Mouse (Mus musculus) stomach, embryonic 14.5 days (tissue): Measurements from ENCODE around the gene Ndufaf4. TPM values are rescaled to one million over a fixed set of nuclear protein-coding genes. Genes with fewer than 3 reads are reported as not detected.

Experiments
- ATAC-seq: fragments of 200-750 bp; cut with Nextera tagmentation; 2 replicates; pipeline ENCODE4 v1.8.0; 2017; ENCODE audit warnings: low read depth, moderate TSS enrichment; ENCODE audit not compliant: insufficient number of reproducible peaks, insufficient read depth, low FRiP score
- H3K27ac ChIP-seq: fragments of 300-500 bp; sonication (generic); 2 replicates; pipeline ENCODE4 v1.5.1; 2014; ENCODE audit warnings: mild to moderate bottlenecking, low read length, moderate library complexity, mixed read lengths
- H3K27me3 ChIP-seq: fragments of 300-500 bp; sonication (generic); 2 replicates; pipeline ENCODE4 v1.6.1; 2014; ENCODE audit warnings: low read length, control low read depth, mixed read lengths; ENCODE audit not compliant: control insufficient read depth, insufficient read depth
- H3K36me3 ChIP-seq: fragments of 300-500 bp; sonication (generic); 2 replicates; pipeline ENCODE4 v1.6.1; 2014; ENCODE audit warnings: mild to moderate bottlenecking, control low read depth, low read length, moderate library complexity, mixed read lengths; ENCODE audit not compliant: control insufficient read depth, insufficient read depth
- H3K4me1 ChIP-seq: fragments of 300-500 bp; sonication (generic); 2 replicates; pipeline ENCODE4 v1.6.1; 2014; ENCODE audit warnings: low read length, control low read depth, mixed read lengths; ENCODE audit not compliant: control insufficient read depth, insufficient read depth
- H3K4me2 ChIP-seq: fragments of 300-500 bp; sonication (generic); replicated peaks from 2 replicates; pipeline ENCODE4 v1.6.1; 2014; ENCODE audit warnings: low read depth, low read length, control low read depth
- H3K4me3 ChIP-seq: fragments of 300-500 bp; sonication (generic); 2 replicates; pipeline ENCODE4 v1.5.1; 2014; ENCODE audit warnings: low read depth, low read length, control low read depth
- H3K9ac ChIP-seq: fragments of 300-500 bp; sonication (generic); replicated peaks from 2 replicates; pipeline ENCODE4 v1.6.1; 2014; ENCODE audit warnings: low read depth, mild to moderate bottlenecking, control low read depth, low read length, moderate library complexity, mixed read lengths
- H3K9me3 ChIP-seq: fragments of 300-500 bp; sonication (generic); 2 replicates; pipeline ENCODE4 v1.6.1; 2016; ENCODE audit warnings: low read depth, low read length, control low read depth; ENCODE audit not compliant: control insufficient read depth
- WGBS: fragments of 180-500 bp; shearing (Covaris S2); extraction: QIAGEN DNeasy Blood & Tissue Kit; methylation state at CpG from one replicate; pipeline ENCODE4 v1.1.7; 2014; 5-methylcytosine and 5-hydroxymethylcytosine counted together
- polyA plus RNA-seq: library from polyadenylated mRNA; unstranded; fragments of >200 nt; fragmentation: Nextera tagmentation; extraction: Ambion mirVana; gene quantifications from 2 replicates; pipeline ENCODE4 v1.2.1, GENCODE M21; 2014

The Ndufaf4 gene
- polyA plus RNA-seq, 1 experiment from 2014 or later = 49.7 TPM

- 0 out of 2 replicates have a peak, but pooled peaks have one; percentile 34 for ATAC-seq
- Histone ChIP-seq H3K27ac (no peak overlapping the region), H3K4me2 (peak overlapping the region; percentile 71), H3K4me1 (peaks cover 5% of the 10 kb centered on the region; the same call in 1 of the 2 replicates), H3K36me3 (peaks cover 7% of the 10 kb centered on the region; the same call in 1 of the 2 replicates), H3K9ac (no peak overlapping the region; the same call in 1 of the 2 replicates), H3K27me3 (no peaks in the 10 kb centered on the region), H3K9me3 (no peaks in the 10 kb centered on the region), H3K4me3 (peak overlapping the region; percentile 59)
- 20% methylated on average over 7 of the region's 7 CpGs for WGBS
These were observed 532 bp upstream of the Ndufaf4 start for GRCm38 (mm10) chr4:24897351-24897750.

- 25% methylated on average over 8 of the region's 8 CpGs for WGBS
- peaks cover 5% of the 10 kb centered on the region; the same call in 1 of the 2 replicates for H3K4me1 ChIP-seq
- H3K27ac ChIP-seq = no peak overlapping the region
- peak overlapping the region; percentile 59 for H3K4me3 ChIP-seq
- no peaks in the 10 kb centered on the region for H3K9me3 ChIP-seq
- H3K9ac ChIP-seq = peak overlapping the region; percentile 52
- H3K4me2 ChIP-seq = peak overlapping the region; percentile 71
- no peak for ATAC-seq
- H3K27me3 ChIP-seq = no peaks in the 10 kb centered on the region
- peaks cover 9% of the 10 kb centered on the region; the same call in 1 of the 2 replicates for H3K36me3 ChIP-seq
These were observed 753 bp downstream of the Ndufaf4 start for GRCm38 (mm10) chr4:24898636-24899035.

- Histone ChIP-seq H3K4me1 (peaks cover 5% of the 10 kb centered on the region; the same call in 1 of the 2 replicates), H3K27ac (no peak overlapping the region), H3K27me3 (no peaks in the 10 kb centered on the region), H3K9ac (0 out of 2 replicates have a peak overlapping the region, but pooled peaks have one; percentile 52), H3K4me2 (peak overlapping the region; percentile 71), H3K36me3 (peaks cover 9% of the 10 kb centered on the region; the same call in 1 of the 2 replicates), H3K4me3 (peak overlapping the region; percentile 59), H3K9me3 (no peaks in the 10 kb centered on the region)
- 43% methylated on average over 4 of the region's 4 CpGs for WGBS
- ATAC-seq = no peak
These were observed 1.3 kb downstream of the Ndufaf4 start for GRCm38 (mm10) chr4:24899146-24899545.

- no peaks in the 10 kb centered on the region for H3K9me3 ChIP-seq
- peaks cover 2% of the 10 kb centered on the region; the same call in 1 of the 2 replicates for H3K36me3 ChIP-seq
- H3K4me2 ChIP-seq = no peak overlapping the region
- H3K27ac ChIP-seq = no peak overlapping the region
- WGBS = 58% methylated on average over 3 of the region's 3 CpGs
- H3K9ac ChIP-seq = no peak overlapping the region
- no peak overlapping the region for H3K4me3 ChIP-seq
- no peaks in the 10 kb centered on the region for H3K27me3 ChIP-seq
- H3K4me1 ChIP-seq = no peaks in the 10 kb centered on the region
- ATAC-seq = no peak
These were observed 9.9 kb downstream of the Ndufaf4 start for GRCm38 (mm10) chr4:24907745-24908144.

- H3K4me3 ChIP-seq = no peak overlapping the region
- H3K4me1 ChIP-seq = no peaks in the 10 kb centered on the region
- no peaks in the 10 kb centered on the region for H3K36me3 ChIP-seq
- no peaks in the 10 kb centered on the region for H3K27me3 ChIP-seq
- H3K4me2 ChIP-seq = no peak overlapping the region
- no peaks in the 10 kb centered on the region for H3K9me3 ChIP-seq
- H3K27ac ChIP-seq = no peak overlapping the region
- ATAC-seq = no peak
- H3K9ac ChIP-seq = no peak overlapping the region
- 85% methylated on average over 2 of the region's 2 CpGs for WGBS
These were observed 17.7 kb downstream of the Ndufaf4 start for GRCm38 (mm10) chr4:24915631-24916030.

- no peak overlapping the region for H3K4me3 ChIP-seq
- H3K9me3 ChIP-seq = no peaks in the 10 kb centered on the region
- ATAC-seq = no peak; the same call in 1 of the 2 replicates
- H3K9ac ChIP-seq = no peak overlapping the region
- H3K27ac ChIP-seq = no peak overlapping the region; the same call in 1 of the 2 replicates
- H3K4me2 ChIP-seq = no peak overlapping the region
- H3K36me3 ChIP-seq = no peaks in the 10 kb centered on the region
- no peaks in the 10 kb centered on the region for H3K27me3 ChIP-seq
- no peaks in the 10 kb centered on the region for H3K4me1 ChIP-seq
- 39% methylated on average over 5 of the region's 5 CpGs for WGBS
These were observed 22.2 kb downstream of the Ndufaf4 start for GRCm38 (mm10) chr4:24920006-24920577.

- no peak overlapping the region for H3K27ac ChIP-seq
- H3K4me1 ChIP-seq = no peaks in the 10 kb centered on the region
- no peaks in the 10 kb centered on the region for H3K36me3 ChIP-seq
- H3K9ac ChIP-seq = no peak overlapping the region
- no peak overlapping the region for H3K4me2 ChIP-seq
- no peak for ATAC-seq
- no peaks in the 10 kb centered on the region for H3K27me3 ChIP-seq
- 69% methylated on average over 2 of the region's 2 CpGs for WGBS
- H3K9me3 ChIP-seq = no peaks in the 10 kb centered on the region
- no peak overlapping the region for H3K4me3 ChIP-seq
These were observed 26.8 kb downstream of the Ndufaf4 start for GRCm38 (mm10) chr4:24924726-24925125.

GRCm38 (mm10) chr4:24928260-24928780 lies 30.4 kb downstream of the Ndufaf4 start:
- 73% methylated on average over 5 of the region's 5 CpGs for WGBS
- Histone ChIP-seq H3K27ac (no peak overlapping the region), H3K9ac (no peak overlapping the region), H3K4me1 (no peaks in the 10 kb centered on the region), H3K9me3 (no peaks in the 10 kb centered on the region), H3K4me3 (no peak overlapping the region), H3K27me3 (no peaks in the 10 kb centered on the region), H3K4me2 (no peak overlapping the region), H3K36me3 (no peaks in the 10 kb centered on the region)
- no peak for ATAC-seq
